Mouse (Mus musculus) embryonic facial prominence, embryonic 13.5 days (tissue): Measurements from ENCODE around the gene Sgsm2. TPM values are rescaled to one million over a fixed set of nuclear protein-coding genes. Genes with fewer than 3 reads are reported as not detected.
A peak's percentile ranks its signal among the peaks of the same experiment; 100 is the strongest.

Source experiments
- ATAC-seq: fragments of 200-750 bp; cut with Nextera tagmentation; 2 replicates; pipeline ENCODE4 v1.8.0; 2017; ENCODE audit warnings: low read depth; ENCODE audit not compliant: insufficient number of reproducible peaks, insufficient read depth, low FRiP score, low TSS enrichment
- H3K27ac ChIP-seq: fragments of 300-500 bp; sonication (generic); 2 replicates; pipeline ENCODE4 v1.5.1; 2015; ENCODE audit warnings: moderate library complexity, mild to moderate bottlenecking, inconsistent platforms
- H3K27me3 ChIP-seq: fragments of 300-500 bp; sonication (generic); 2 replicates; pipeline ENCODE4 v1.6.1; 2015; ENCODE audit warnings: mild to moderate bottlenecking, inconsistent platforms
- H3K36me3 ChIP-seq: fragments of 300-500 bp; sonication (generic); 2 replicates; pipeline ENCODE4 v1.6.1; 2015; ENCODE audit warnings: mild to moderate bottlenecking, inconsistent platforms
- H3K4me1 ChIP-seq: fragments of 300-500 bp; sonication (generic); 2 replicates; pipeline ENCODE4 v1.6.1; 2015; ENCODE audit warnings: inconsistent platforms
- H3K4me2 ChIP-seq: fragments of 300-500 bp; sonication (generic); 2 replicates; pipeline ENCODE4 v1.6.1; 2015; ENCODE audit warnings: moderate library complexity, mild to moderate bottlenecking, inconsistent platforms
- H3K4me3 ChIP-seq: fragments of 300-500 bp; sonication (generic); 2 replicates; pipeline ENCODE4 v1.5.1; 2015; ENCODE audit warnings: mild to moderate bottlenecking, inconsistent platforms
- H3K9ac ChIP-seq: fragments of 300-500 bp; sonication (generic); 2 replicates; pipeline ENCODE4 v1.6.1; 2015; ENCODE audit warnings: mild to moderate bottlenecking, inconsistent platforms
- H3K9me3 ChIP-seq: fragments of 300-500 bp; sonication (generic); 2 replicates; pipeline ENCODE4 v1.6.1; 2016; ENCODE audit warnings: inconsistent platforms
- WGBS: fragments of 180-500 bp; shearing (Covaris S2); methylation state at CpG from one replicate; pipeline ENCODE4 v1.1.7; 2015; ENCODE audit warnings: mixed read lengths; 5-methylcytosine and 5-hydroxymethylcytosine counted together
- polyA plus RNA-seq: library from polyadenylated mRNA; unstranded; fragments of >200 nt; fragmentation: Nextera tagmentation; extraction: Ambion mirVana; gene quantifications from 2 replicates; pipeline ENCODE4 v1.2.1, GENCODE M21; 2015

Gene Sgsm2
- 4.6 and 4.7 TPM in 2 replicates for polyA plus RNA-seq

GRCm38 (mm10) chr11:74896901-74897677 lies at the start of gene Sgsm2:
Gene Sgsm2 (minus strand): TSS chr11:74897060.
- Histone ChIP-seq H3K9ac (peak within 1 kb of the TSS; percentile 83), H3K27ac (peak within 1 kb of the TSS; percentile 81), H3K4me3 (peak within 1 kb of the TSS; percentile 91), H3K9me3 (no peaks in the 10 kb centered on the region), H3K36me3 (peaks cover 28% of the 10 kb centered on the region), H3K4me1 (peaks cover 20% of the 10 kb centered on the region), H3K27me3 (no peaks in the 10 kb centered on the region), H3K4me2 (peak within 1 kb of the TSS; percentile 98)
- peak; percentile 59 for ATAC-seq
- under 1% methylated on average over 74 of the region's 74 CpGs for WGBS

GRCm38 (mm10) chr11:74946348-74946747 lies 49.5 kb upstream of the Sgsm2 start:
- Histone ChIP-seq H3K27ac (no peak overlapping the region), H3K27me3 (no peaks in the 10 kb centered on the region), H3K4me2 (no peak overlapping the region), H3K4me3 (no peak overlapping the region), H3K9ac (no peak overlapping the region), H3K4me1 (no peaks in the 10 kb centered on the region), H3K9me3 (no peaks in the 10 kb centered on the region), H3K36me3 (peaks cover 45% of the 10 kb centered on the region)
- 81% methylated on average over 3 of the region's 3 CpGs for WGBS
- 0 out of 2 replicates have a peak, but pooled peaks have one; percentile 52 for ATAC-seq

GRCm38 (mm10) chr11:74930391-74930790 lies 33.5 kb upstream of the Sgsm2 start:
- 89% methylated on average over 7 of the region's 7 CpGs for WGBS
- peaks cover 10% of the 10 kb centered on the region for H3K4me1 ChIP-seq
- H3K27ac ChIP-seq = no peak overlapping the region
- H3K4me2 ChIP-seq = no peak overlapping the region
- H3K36me3 ChIP-seq = peaks cover 42% of the 10 kb centered on the region
- H3K9me3 ChIP-seq = no peaks in the 10 kb centered on the region
- no peak overlapping the region for H3K9ac ChIP-seq
- no peak overlapping the region for H3K4me3 ChIP-seq
- ATAC-seq = no peak
- no peaks in the 10 kb centered on the region for H3K27me3 ChIP-seq

DNA sequence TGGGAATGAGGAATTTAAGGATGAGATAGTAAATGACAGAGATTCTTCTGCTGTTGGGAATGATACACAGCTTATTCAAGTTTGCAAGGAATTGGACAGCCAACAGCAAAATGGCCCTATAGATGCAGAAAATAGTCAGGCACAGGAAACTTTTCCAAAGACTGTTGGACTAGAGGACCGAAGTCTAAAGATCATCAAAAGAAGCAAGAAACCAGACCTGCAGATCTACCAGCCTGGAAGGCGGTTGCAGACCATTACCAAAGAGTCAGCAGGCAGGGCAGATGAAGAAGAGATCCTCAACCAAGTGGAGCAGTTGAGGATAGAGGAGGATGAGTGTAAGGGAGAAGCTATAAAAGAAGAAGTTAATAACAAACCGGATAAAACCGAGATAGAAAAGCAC lies 32.3 kb upstream of the Sgsm2 start:
- Histone ChIP-seq H3K36me3 (peaks cover 29% of the 10 kb centered on the region), H3K4me1 (peaks cover 16% of the 10 kb centered on the region), H3K9me3 (no peaks in the 10 kb centered on the region), H3K27me3 (no peaks in the 10 kb centered on the region), H3K4me2 (no peak overlapping the region), H3K9ac (no peak overlapping the region), H3K4me3 (no peak overlapping the region), H3K27ac (no peak overlapping the region)
- ATAC-seq = no peak
- 97% methylated on average over 4 of the region's 4 CpGs for WGBS

DNA sequence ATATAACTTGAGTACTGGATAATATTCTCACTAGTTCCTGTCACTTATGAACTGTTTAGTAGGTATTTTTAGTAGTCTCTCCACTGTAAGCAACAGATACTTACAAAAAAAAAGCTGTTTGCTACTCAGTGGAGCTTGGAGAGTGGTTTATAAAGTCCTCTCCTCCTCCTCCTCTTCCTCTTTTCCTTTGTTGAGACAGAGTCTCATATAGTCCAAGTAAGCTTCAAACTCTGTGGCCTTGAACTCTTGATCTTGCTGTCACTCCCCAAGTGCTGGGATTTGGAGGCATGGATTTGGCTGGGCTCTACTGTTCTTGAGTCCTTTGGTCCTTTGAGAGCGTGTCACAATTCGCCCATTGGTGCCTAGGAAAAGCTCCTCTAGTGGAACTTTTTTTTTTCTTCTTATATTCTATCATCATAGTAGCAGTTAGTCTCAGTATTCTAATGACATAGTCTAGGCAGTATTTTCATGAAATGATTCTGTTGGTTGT lies 30.4 kb upstream of the Sgsm2 start:
- Histone ChIP-seq H3K27ac (no peak overlapping the region), H3K4me2 (peak overlapping the region; percentile 66), H3K9ac (no peak overlapping the region), H3K4me3 (0 out of 2 replicates have a peak overlapping the region, but pooled peaks have one; percentile 94), H3K36me3 (peaks cover 11% of the 10 kb centered on the region), H3K4me1 (peaks cover 16% of the 10 kb centered on the region), H3K9me3 (no peaks in the 10 kb centered on the region), H3K27me3 (no peaks in the 10 kb centered on the region)
- ATAC-seq = no peak
- 93% methylated on average over 2 of the region's 2 CpGs for WGBS

GRCm38 (mm10) chr11:74926388-74927005 lies 29.6 kb upstream of the Sgsm2 start:
- 7% methylated on average over 11 of the region's 11 CpGs for WGBS

DNA sequence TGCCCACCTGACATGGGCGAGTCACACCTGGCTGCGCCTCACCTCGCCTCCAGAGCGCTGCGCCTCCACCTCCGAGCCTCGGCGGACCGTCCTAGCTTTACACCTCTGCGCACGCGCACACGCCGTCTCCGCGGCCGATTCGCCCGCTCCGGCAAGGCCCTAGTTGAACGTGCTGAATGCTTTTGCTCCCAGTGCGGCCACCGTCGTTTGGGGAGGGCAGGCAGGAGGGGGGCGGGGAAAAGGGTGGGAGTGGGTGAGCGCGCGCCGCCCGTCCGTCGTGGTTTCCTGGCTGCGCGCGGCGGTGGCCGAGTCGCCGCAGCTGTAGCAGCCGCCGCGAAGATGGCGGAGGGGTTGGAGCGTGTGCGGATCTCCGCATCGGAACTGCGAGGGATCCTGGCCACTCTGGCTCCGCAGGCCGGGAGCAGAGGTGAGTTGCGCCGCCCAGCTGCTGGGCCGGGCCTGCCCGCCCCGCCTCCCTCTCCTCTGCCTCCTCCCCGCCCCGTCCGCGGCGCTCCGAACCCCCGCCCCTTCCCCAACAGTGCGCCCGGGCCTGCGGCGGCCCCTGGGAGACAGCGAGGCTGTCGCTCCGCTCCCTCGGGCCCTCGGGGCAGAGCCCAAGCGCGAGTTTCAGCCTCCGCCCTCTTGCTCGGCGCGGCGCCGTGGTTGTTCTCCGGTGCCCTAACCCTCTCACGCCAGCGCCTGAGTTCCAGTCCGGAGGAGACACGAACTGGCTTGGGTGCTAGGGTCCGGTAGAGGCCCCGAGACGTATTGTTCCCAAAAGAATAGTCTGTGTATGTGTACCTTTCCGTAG lies 28.9 kb upstream of the Sgsm2 start, which contains the start of the genes Smg6 and Srr:
Gene Smg6 (plus strand): TSS at position 247 of the 811 bp plus-strand sequence.
Gene Srr (minus strand): TSS at position 372 of the 811 bp plus-strand sequence.
- under 1% methylated on average over 83 of the region's 88 CpGs for WGBS
- Histone ChIP-seq H3K9me3 (no peaks in the 10 kb centered on the region), H3K9ac (peak within 1 kb of the TSS; percentile 94), H3K27ac (peak within 1 kb of the TSS; percentile 98), H3K27me3 (no peaks in the 10 kb centered on the region), H3K4me3 (peak within 1 kb of the TSS; percentile 94), H3K4me2 (peak within 1 kb of the TSS; percentile 66), H3K36me3 (peaks cover 9% of the 10 kb centered on the region), H3K4me1 (peaks cover 16% of the 10 kb centered on the region)
- peak; percentile 94 for ATAC-seq

More at GRCm38 (mm10) chr11:74926388-74927005, 29.6 kb upstream of the Sgsm2 start:
- peak overlapping the region; percentile 94 for H3K9ac ChIP-seq
- H3K9me3 ChIP-seq = no peaks in the 10 kb centered on the region
- H3K27ac ChIP-seq = peak overlapping the region; percentile 98
- H3K36me3 ChIP-seq = peaks cover 11% of the 10 kb centered on the region
- no peaks in the 10 kb centered on the region for H3K27me3 ChIP-seq
- peak overlapping the region; percentile 66 for H3K4me2 ChIP-seq
- H3K4me3 ChIP-seq = peak overlapping the region; percentile 94
- H3K4me1 ChIP-seq = peaks cover 16% of the 10 kb centered on the region
- ATAC-seq = peak; percentile 52

GRCm38 (mm10) chr11:74924149-74924548 lies 27.3 kb upstream of the Sgsm2 start:
- Histone ChIP-seq H3K4me2 (peak overlapping the region; percentile 66; the same call in 1 of the 2 replicates), H3K9ac (no peak overlapping the region), H3K4me3 (peak overlapping the region; percentile 94; the same call in 1 of the 2 replicates), H3K27ac (no peak overlapping the region), H3K36me3 (peaks cover 7% of the 10 kb centered on the region), H3K27me3 (no peaks in the 10 kb centered on the region), H3K9me3 (no peaks in the 10 kb centered on the region), H3K4me1 (peaks cover 16% of the 10 kb centered on the region)
- WGBS = 54% methylated on average over 4 of the region's 4 CpGs
- ATAC-seq = no peak

DNA sequence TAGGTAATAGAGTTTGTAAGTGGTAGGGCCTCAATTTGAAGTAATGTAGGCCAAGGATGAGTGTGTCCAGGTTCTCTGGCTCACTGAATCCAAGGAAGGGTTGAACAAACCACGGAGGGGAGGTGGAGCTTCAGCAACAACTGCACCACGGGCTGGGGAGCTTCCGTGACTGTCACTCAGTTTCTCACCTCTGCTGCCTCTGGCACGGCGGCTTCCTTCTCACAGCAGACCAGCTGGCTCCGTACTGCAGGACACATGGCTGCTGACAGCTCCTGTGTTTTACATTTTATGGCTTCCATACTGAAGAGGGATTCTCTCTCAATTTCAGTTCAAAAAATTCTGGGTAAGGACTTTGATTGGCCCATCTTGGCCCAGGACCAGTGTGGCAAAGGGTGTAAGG lies 22.4 kb upstream of the Sgsm2 start:
- no peak overlapping the region for H3K27ac ChIP-seq
- no peak overlapping the region for H3K4me3 ChIP-seq
- no peak for ATAC-seq
- H3K36me3 ChIP-seq = peaks cover 30% of the 10 kb centered on the region
- H3K27me3 ChIP-seq = no peaks in the 10 kb centered on the region
- H3K4me2 ChIP-seq = no peak overlapping the region
- 77% methylated on average over 6 of the region's 6 CpGs for WGBS
- H3K9ac ChIP-seq = no peak overlapping the region
- H3K4me1 ChIP-seq = no peaks in the 10 kb centered on the region
- no peaks in the 10 kb centered on the region for H3K9me3 ChIP-seq

DNA sequence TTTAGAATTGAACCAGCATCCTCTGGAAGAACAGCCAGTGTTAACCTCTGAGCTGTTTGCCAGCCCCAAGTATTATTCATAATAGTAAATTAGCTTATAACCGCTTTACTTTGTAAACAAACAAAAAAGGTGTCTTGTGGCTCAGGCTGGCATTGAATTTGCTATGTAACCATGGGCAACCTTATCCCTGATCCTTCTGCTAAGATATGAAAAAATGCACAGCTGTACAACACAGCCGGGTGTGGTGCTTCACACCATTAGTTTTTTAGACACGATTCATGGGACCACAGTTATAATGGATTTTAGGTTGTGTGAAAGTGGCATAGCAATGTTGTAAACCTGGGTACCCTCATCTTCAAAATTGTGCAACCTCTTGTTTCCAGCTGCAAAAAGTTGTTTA lies 15.6 kb upstream of the Sgsm2 start:
- no peak for ATAC-seq
- WGBS = 91% methylated on average over 3 of the region's 3 CpGs

GRCm38 (mm10) chr11:74909978-74910377 lies 13.1 kb upstream of the Sgsm2 start:
- Histone ChIP-seq H3K27ac (no peak overlapping the region), H3K9ac (no peak overlapping the region), H3K9me3 (no peaks in the 10 kb centered on the region), H3K4me2 (no peak overlapping the region), H3K27me3 (no peaks in the 10 kb centered on the region), H3K4me1 (no peaks in the 10 kb centered on the region), H3K36me3 (peaks cover 51% of the 10 kb centered on the region), H3K4me3 (no peak overlapping the region)
- 89% methylated on average over 4 of the region's 4 CpGs for WGBS
- no peak for ATAC-seq

More for the DNA sequence above, 15.6 kb upstream of the Sgsm2 start:
- Histone ChIP-seq H3K4me3 (no peak overlapping the region), H3K4me1 (no peaks in the 10 kb centered on the region), H3K9me3 (no peaks in the 10 kb centered on the region), H3K9ac (no peak overlapping the region), H3K27ac (no peak overlapping the region), H3K36me3 (peaks cover 33% of the 10 kb centered on the region), H3K27me3 (no peaks in the 10 kb centered on the region), H3K4me2 (no peak overlapping the region)
